Mouse (Mus musculus) liver, postnatal 0 days (tissue): ENCODE measurements around the gene Spint1.

Source experiments
- CTCF ChIP-seq: sonication (generic); IDR thresholded peaks from 2 replicates; pipeline ENCODE4 v1.5.1; 2016; ENCODE audit warnings: antibody characterized with exemption, low read depth
- EP300 ChIP-seq: IDR thresholded peaks from 2 replicates; pipeline ENCODE4 v1.6.1; 2016; ENCODE audit warnings: antibody characterized with exemption, low read depth, mild to moderate bottlenecking

- no peak for TF ChIP-seq CTCF
- TF ChIP-seq EP300: no peak
Observed at GRCm38 (mm10) chr2:119287372-119287771, 50.2 kb downstream of the Spint1 start.
